Mouse (Mus musculus): Measurements from ENCODE around the gene Tsc22d4.

The Tsc22d4 gene

GRCm38 (mm10) chr5:137788171-137788570, 42.6 kb downstream of the Tsc22d4 start:
- DNase-seq (ENCODE audit: low read depth, low spot score) = peak; percentile 75

- peak; percentile 64 for DNase-seq (ENCODE audit: low read depth, low spot score)
Observed at GRCm38 (mm10) chr5:137788946-137789531, 43.5 kb downstream of the Tsc22d4 start.

DNA sequence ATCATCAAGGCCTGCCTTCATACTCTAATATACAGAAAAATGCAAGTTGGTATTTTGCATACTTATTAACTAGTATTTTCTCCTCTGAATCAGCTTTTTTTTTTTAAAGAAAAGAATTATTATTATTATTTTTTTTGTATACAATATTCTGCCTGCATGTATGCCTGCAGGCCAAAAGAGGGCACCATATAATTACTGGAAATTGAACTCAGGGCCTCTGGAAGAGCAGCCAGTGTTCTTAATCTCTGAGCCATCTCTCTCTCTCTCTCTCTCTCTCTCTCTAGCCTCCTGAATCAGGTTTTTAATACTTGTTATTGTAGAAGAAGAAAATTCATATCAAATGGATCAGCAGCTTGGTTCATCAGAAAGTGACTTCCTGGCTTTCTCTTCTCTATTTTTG, 46.0 kb downstream of the Tsc22d4 start:
- no peak for DNase-seq (ENCODE audit: low read depth, low spot score)

GRCm38 (mm10) chr5:137796606-137797005, 51.1 kb downstream of the Tsc22d4 start:
- no peak for DNase-seq (ENCODE audit: low read depth, low spot score)

DNA sequence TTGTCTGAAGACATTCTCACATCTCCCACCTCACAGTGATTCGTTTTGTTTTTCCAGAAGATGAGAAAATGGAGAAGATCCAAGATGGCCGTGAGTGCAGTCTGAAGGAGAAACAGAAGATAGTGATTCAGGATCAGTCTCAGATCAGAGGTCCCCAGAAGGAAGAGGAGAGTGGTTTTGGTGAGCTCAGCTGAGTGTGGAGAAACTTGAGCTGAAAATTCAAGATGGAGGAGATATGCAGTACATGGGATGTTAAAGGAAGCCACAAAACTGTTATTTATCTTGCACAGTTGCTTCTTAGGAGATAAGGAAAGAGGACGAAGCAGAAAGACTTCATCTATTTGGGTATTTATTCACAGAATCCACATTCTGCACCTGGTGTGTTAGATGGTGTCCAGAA, 55.4 kb downstream of the Tsc22d4 start:
- DNase-seq (ENCODE audit: low read depth, low spot score) = no peak

DNA sequence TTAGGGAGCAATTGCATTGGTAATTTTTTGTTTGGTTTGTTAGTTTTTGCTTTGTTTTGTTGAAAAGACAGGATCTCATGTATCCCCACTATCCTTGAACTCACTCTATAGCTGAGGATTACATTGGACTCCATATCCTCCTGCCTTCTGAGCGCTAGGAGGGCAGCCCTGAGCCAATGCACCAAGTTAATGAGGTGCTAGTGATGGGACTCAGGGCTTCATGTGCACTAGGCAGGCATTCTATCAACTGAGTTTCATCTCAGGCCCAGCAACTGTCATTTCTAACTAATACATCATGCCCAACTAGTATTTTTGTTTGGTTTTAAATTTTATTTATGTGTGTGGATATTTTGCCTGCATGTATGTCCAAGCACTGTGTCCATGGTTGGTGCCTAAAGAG, 60.6 kb downstream of the Tsc22d4 start:
- DNase-seq (ENCODE audit: low read depth, low spot score) = no peak

- no peak for DNase-seq (ENCODE audit: low read depth, low spot score)
Observed at GRCm38 (mm10) chr5:137808316-137808715, 62.8 kb downstream of the Tsc22d4 start.

DNA sequence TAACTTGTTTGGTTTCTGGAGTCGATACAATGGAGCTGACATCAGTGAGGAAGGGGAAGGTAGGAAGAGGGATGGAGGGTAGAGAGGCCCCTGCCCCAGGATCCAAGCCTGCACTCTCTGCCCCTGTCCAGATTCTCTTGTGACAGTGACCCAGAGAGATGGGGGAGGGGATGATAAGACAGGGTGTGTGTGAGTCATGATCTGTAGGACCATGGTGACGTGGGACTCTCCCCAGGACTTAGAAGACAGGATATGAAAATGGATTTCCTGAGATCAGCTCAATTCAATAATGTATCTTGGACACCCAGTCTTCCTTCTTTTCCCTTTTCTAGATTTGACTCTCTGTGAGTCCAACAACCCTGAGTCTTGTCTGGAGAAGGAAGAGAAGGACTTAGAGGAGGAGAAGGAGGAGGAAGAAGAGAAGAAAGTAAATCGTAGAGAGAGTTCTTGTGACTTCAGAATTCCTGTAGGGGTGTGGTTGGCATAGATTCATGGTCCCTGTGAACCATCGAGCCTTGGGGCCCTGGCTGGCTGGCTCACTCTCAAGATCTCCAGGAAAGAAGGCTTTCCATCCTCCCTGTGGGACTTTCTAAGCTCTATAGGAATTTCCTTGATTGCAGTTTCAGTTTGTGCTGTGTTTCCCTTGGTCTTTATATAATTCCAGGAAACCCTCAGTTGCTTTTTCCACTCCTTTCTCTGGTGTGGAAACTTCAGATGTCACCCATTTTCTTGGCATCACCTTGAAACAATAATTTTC, 72.1 kb downstream of the Tsc22d4 start:
- no peak for DNase-seq (ENCODE audit: low read depth, low spot score)

Measured in A20 (cell line).